In the genomic region with DNA sequence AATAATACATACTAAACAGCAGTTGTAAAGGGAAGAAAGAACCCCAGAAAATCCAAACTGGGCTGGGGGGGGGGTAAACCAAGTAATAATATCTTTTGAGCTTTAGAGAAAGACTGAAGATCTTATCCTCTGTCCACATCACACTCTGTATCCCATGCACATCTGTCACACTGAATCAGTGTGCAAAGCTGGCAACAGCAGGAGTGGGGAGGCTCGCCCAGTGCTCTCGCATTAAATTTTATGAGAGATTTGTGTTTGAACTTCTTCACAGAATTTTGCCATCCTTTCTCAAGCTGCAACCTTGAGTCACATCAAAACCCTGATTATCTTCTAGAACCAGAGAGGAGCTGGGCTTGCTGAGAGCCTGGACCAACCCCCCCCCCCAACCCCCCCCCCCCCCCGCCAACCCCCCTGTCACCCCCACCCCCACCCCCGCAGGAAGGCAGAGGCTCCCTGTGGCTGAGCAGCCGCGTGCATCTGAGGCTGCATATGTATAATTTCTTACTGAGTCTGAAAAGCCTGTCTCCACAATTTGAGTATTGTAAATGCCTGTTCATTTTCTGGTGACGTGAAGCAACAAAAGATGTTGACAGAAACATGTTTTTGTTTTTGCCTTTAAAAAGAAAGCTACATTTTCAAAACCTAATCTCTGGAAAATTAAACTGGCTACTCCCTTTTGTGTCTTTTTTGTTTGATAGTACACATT, we compare ENCODE assay signal across 25 mouse cellular contexts. TPM values are rescaled to one million over a fixed set of nuclear protein-coding genes. Genes with fewer than 3 reads are reported as not detected.
DNase-seq lines count a peak whose midpoint lies in the region; ATAC-seq and TF ChIP-seq lines count a peak whose summit lies in the region.
"Had no signal": no experiment of that assay in that cellular context is flagged by ENCODE, and none has a peak within 500 bp of the region (broad histone marks: within the 10 kb centered on the region; RNA-seq: fewer than 3 reads in every experiment).

No protein-coding gene starts in this region.

- DNase-seq in forebrain, postnatal 0 days = no peak
- no peak for DNase-seq in forebrain, embryonic 10.5 days (ENCODE audit: extremely low spot score, low spot score)
- DNase-seq in midbrain, embryonic 10.5 days (ENCODE audit: low spot score) = no peak
- peak; percentile 31 for DNase-seq in hindbrain, embryonic 14.5 days (ENCODE audit: low spot score)
- peak; percentile 42 for DNase-seq in hindbrain, postnatal 0 days (ENCODE audit: low spot score)
- DNase-seq in spleen, postnatal 14 days (ENCODE audit: low spot score in 2 of 2) = no peak
- DNase-seq: B cell, adult 2 months; cerebellum, adult 11-12 months; gastrocnemius, postnatal 10 days; heart, postnatal 14 days; kidney, adult 11 months; kidney, postnatal 4 days; layer of hippocampus, adult 9-11 months; liver; lung, postnatal 4 days; right cerebral cortex, postnatal 14 days had no signal

- no peaks in the 10 kb centered on the region for H3K36me3 ChIP-seq in forebrain, postnatal 0 days (ENCODE audit: insufficient read depth)
- no peaks in the 10 kb centered on the region for H3K36me3 ChIP-seq in forebrain, embryonic 10.5 days (replicated peaks)
- no peaks in the 10 kb centered on the region for H3K36me3 ChIP-seq in midbrain, embryonic 13.5 days
- no peaks in the 10 kb centered on the region for H3K36me3 ChIP-seq in midbrain, embryonic 10.5 days
- H3K36me3 ChIP-seq in hindbrain, embryonic 14.5 days (replicated peaks; ENCODE audit: control insufficient read depth, insufficient read depth) = no peaks in the 10 kb centered on the region
- H3K36me3 ChIP-seq in hindbrain, postnatal 0 days (ENCODE audit: insufficient read depth, low read length) = no peaks in the 10 kb centered on the region
- H3K36me3 ChIP-seq: embryonic facial prominence, embryonic 12.5 days; G1E; heart, embryonic 13.5 days; limb, embryonic 10.5 days; liver, embryonic 15.5 days; lung, embryonic 15.5 days had no signal

- H3K27me3 ChIP-seq in forebrain, postnatal 0 days (ENCODE audit: insufficient read depth, low read length) = no peaks in the 10 kb centered on the region
- H3K27me3 ChIP-seq in forebrain, embryonic 10.5 days (ENCODE audit: poor library complexity, severe bottlenecking) = no peaks in the 10 kb centered on the region
- H3K27me3 ChIP-seq in midbrain, embryonic 13.5 days = no peaks in the 10 kb centered on the region
- H3K27me3 ChIP-seq in midbrain, embryonic 10.5 days (ENCODE audit: low read depth, poor library complexity, severe bottlenecking) = no peaks in the 10 kb centered on the region
- no peaks in the 10 kb centered on the region for H3K27me3 ChIP-seq in hindbrain, embryonic 14.5 days (ENCODE audit: control insufficient read depth, insufficient read depth, low read length)
- no peaks in the 10 kb centered on the region for H3K27me3 ChIP-seq in hindbrain, postnatal 0 days (ENCODE audit: insufficient read depth, low read length)
- H3K27me3 ChIP-seq: CH12.LX; embryonic facial prominence, embryonic 12.5 days; heart, embryonic 13.5 days; liver, embryonic 15.5 days; lung, embryonic 15.5 days; Patski had no signal

- H3K4me1 ChIP-seq in forebrain, postnatal 0 days (ENCODE audit: insufficient read depth) = no peaks in the 10 kb centered on the region
- peaks cover 4% of the 10 kb centered on the region for H3K4me1 ChIP-seq in forebrain, embryonic 10.5 days
- peaks cover 11% of the 10 kb centered on the region for H3K4me1 ChIP-seq in midbrain, embryonic 13.5 days (replicated peaks)
- peaks cover 18% of the 10 kb centered on the region for H3K4me1 ChIP-seq in midbrain, embryonic 10.5 days
- no peaks in the 10 kb centered on the region for H3K4me1 ChIP-seq in hindbrain, embryonic 14.5 days (replicated peaks; ENCODE audit: control insufficient read depth, insufficient read depth, low read length)
- no peaks in the 10 kb centered on the region for H3K4me1 ChIP-seq in hindbrain, postnatal 0 days (ENCODE audit: insufficient read depth, low read length)
- H3K4me1 ChIP-seq: limb, embryonic 10.5 days; liver, embryonic 15.5 days; lung, embryonic 15.5 days had no signal

- WGBS in forebrain, postnatal 0 days = 18% methylated on average over 7 of the region's 7 CpGs
- 59% methylated on average over 7 of the region's 7 CpGs for WGBS in forebrain, embryonic 10.5 days
- WGBS in midbrain, embryonic 13.5 days = 23% methylated on average over 5 of the region's 7 CpGs
- 49% methylated on average over 6 of the region's 7 CpGs for WGBS in midbrain, embryonic 10.5 days
- WGBS in hindbrain, embryonic 14.5 days = 24% methylated on average over 6 of the region's 7 CpGs
- 11% methylated on average over 7 of the region's 7 CpGs for WGBS in hindbrain, postnatal 0 days

- no peak overlapping the region for H3K9ac ChIP-seq in forebrain, postnatal 0 days
- H3K9ac ChIP-seq in midbrain, embryonic 13.5 days (replicated peaks) = no peak overlapping the region
- no peak overlapping the region for H3K9ac ChIP-seq in hindbrain, embryonic 14.5 days
- H3K9ac ChIP-seq in hindbrain, postnatal 0 days (replicated peaks; ENCODE audit: low read length) = no peak overlapping the region
- H3K9ac ChIP-seq: embryonic facial prominence, embryonic 12.5 days; heart, embryonic 13.5 days; liver, embryonic 15.5 days; lung, embryonic 15.5 days had no signal

- ATAC-seq in forebrain, postnatal 0 days = peak; percentile 58; the same call in 1 of the 2 replicates
- peak; percentile 50; the same call in 1 of the 2 replicates for ATAC-seq in midbrain, embryonic 13.5 days
- ATAC-seq in hindbrain, embryonic 14.5 days (ENCODE audit: low FRiP score) = no peak
- no peak for ATAC-seq in hindbrain, postnatal 0 days
- ATAC-seq: Patski had no signal

- TF ChIP-seq CTCF in forebrain, postnatal 0 days (IDR thresholded peaks at IDR 0.05; ENCODE audit: low read depth) = no peak
- TF ChIP-seq CTCF in hindbrain, postnatal 0 days (IDR thresholded peaks at IDR 0.05; ENCODE audit: low read depth) = no peak

- no peak overlapping the region for H3K4me3 ChIP-seq in forebrain, postnatal 0 days (ENCODE audit: low read depth, low read length)
- H3K4me3 ChIP-seq in forebrain, embryonic 10.5 days = no peak overlapping the region
- H3K4me3 ChIP-seq in midbrain, embryonic 13.5 days (replicated peaks) = no peak overlapping the region
- no peak overlapping the region for H3K4me3 ChIP-seq in midbrain, embryonic 10.5 days
- H3K4me3 ChIP-seq in hindbrain, embryonic 14.5 days (replicated peaks; ENCODE audit: low read length) = no peak overlapping the region
- no peak overlapping the region for H3K4me3 ChIP-seq in hindbrain, postnatal 0 days (ENCODE audit: low read length)
- H3K4me3 ChIP-seq: embryonic facial prominence, embryonic 12.5 days; heart, embryonic 13.5 days; limb, embryonic 10.5 days; liver, embryonic 15.5 days; lung, embryonic 15.5 days had no signal

- H3K4me2 ChIP-seq in forebrain, postnatal 0 days (ENCODE audit: low read depth) = no peak overlapping the region
- no peak overlapping the region for H3K4me2 ChIP-seq in midbrain, embryonic 13.5 days (replicated peaks)
- H3K4me2 ChIP-seq in hindbrain, embryonic 14.5 days (replicated peaks) = no peak overlapping the region
- H3K4me2 ChIP-seq in hindbrain, postnatal 0 days (ENCODE audit: low read depth, low read length) = peak overlapping the region; percentile 25; the same call in 1 of the 2 replicates
- H3K4me2 ChIP-seq: embryonic facial prominence, embryonic 12.5 days; heart, embryonic 13.5 days; liver, embryonic 15.5 days; lung, embryonic 15.5 days had no signal

- peak overlapping the region; percentile 50 for H3K27ac ChIP-seq in forebrain, postnatal 0 days (ENCODE audit: low read depth, low read length)
- no peak overlapping the region for H3K27ac ChIP-seq in forebrain, embryonic 10.5 days
- H3K27ac ChIP-seq in midbrain, embryonic 13.5 days = no peak overlapping the region
- no peak overlapping the region for H3K27ac ChIP-seq in midbrain, embryonic 10.5 days (replicated peaks)
- peak overlapping the region; percentile 62; the same call in 1 of the 2 replicates for H3K27ac ChIP-seq in hindbrain, embryonic 14.5 days
- peak overlapping the region; percentile 62 for H3K27ac ChIP-seq in hindbrain, postnatal 0 days
- H3K27ac ChIP-seq: embryonic facial prominence, embryonic 12.5 days; limb, embryonic 10.5 days; liver, embryonic 15.5 days; lung, embryonic 15.5 days had no signal

- H3K9me3 ChIP-seq in forebrain, postnatal 0 days (ENCODE audit: low read length) = no peaks in the 10 kb centered on the region
- H3K9me3 ChIP-seq in forebrain, embryonic 10.5 days = no peaks in the 10 kb centered on the region
- H3K9me3 ChIP-seq in midbrain, embryonic 13.5 days = no peaks in the 10 kb centered on the region
- H3K9me3 ChIP-seq in midbrain, embryonic 10.5 days (replicated peaks) = no peaks in the 10 kb centered on the region
- H3K9me3 ChIP-seq in hindbrain, embryonic 14.5 days (ENCODE audit: control insufficient read depth, low read length) = no peaks in the 10 kb centered on the region
- no peaks in the 10 kb centered on the region for H3K9me3 ChIP-seq in hindbrain, postnatal 0 days (ENCODE audit: low read length)
- H3K9me3 ChIP-seq: embryonic facial prominence, embryonic 12.5 days; heart, embryonic 13.5 days; limb, embryonic 10.5 days; liver, embryonic 15.5 days; lung, embryonic 15.5 days had no signal

RNA-seq across cellular contexts. Expression of a gene that starts 59.0 kb away (rescaled TPM):
- 63.6 and 79.6 TPM in 2 replicates for total RNA-seq in forebrain, postnatal 0 days (2014; rRNA removed)
- 42.4 and 48.7 TPM in 2 replicates for polyA plus RNA-seq in forebrain, postnatal 0 days (2015; fragmentation: Nextera tagmentation; extraction: Ambion mirVana)
- 27.4 and 27.9 TPM in 2 replicates for polyA plus RNA-seq in forebrain, embryonic 10.5 days (2016; fragmentation: Nextera tagmentation; extraction: Ambion mirVana)
- 33.9 and 37.6 TPM in 2 replicates for polyA plus RNA-seq in midbrain, embryonic 13.5 days (2015; fragmentation: Nextera tagmentation; extraction: Ambion mirVana)
- 28.6 and 31.1 TPM in 2 replicates for polyA plus RNA-seq in midbrain, embryonic 10.5 days (2016; fragmentation: Nextera tagmentation; extraction: Ambion mirVana)
- 54.1 and 56.2 TPM in 2 replicates for polyA plus RNA-seq in hindbrain, embryonic 14.5 days (2014; fragmentation: Nextera tagmentation; extraction: Ambion mirVana)
- 65.0 and 73.8 TPM in 2 replicates for total RNA-seq in hindbrain, postnatal 0 days (2014; rRNA removed)
- polyA plus RNA-seq in hindbrain, postnatal 0 days (2015; fragmentation: Nextera tagmentation; extraction: Ambion mirVana) = 40.7 and 45.4 TPM in 2 replicates

Comparison
In these comparisons a context has a peak if more than half of its experiments do, and no peak if none do; other contexts are left out.
1. H3K27ac ChIP-seq: peak in forebrain, postnatal 0 days (single experiment), hindbrain, embryonic 14.5 days (single experiment) and hindbrain, postnatal 0 days (single experiment); none in forebrain, embryonic 10.5 days (single experiment), midbrain, embryonic 13.5 days (single experiment) and midbrain, embryonic 10.5 days (single experiment).
2. ATAC-seq: peak in forebrain, postnatal 0 days (single experiment) and midbrain, embryonic 13.5 days (single experiment); none in hindbrain, embryonic 14.5 days (single experiment) and hindbrain, postnatal 0 days (single experiment).
3. DNase-seq: peak in hindbrain, embryonic 14.5 days (single experiment) and hindbrain, postnatal 0 days (single experiment); none in forebrain, postnatal 0 days (single experiment), forebrain, embryonic 10.5 days (single experiment), midbrain, embryonic 10.5 days (single experiment) and spleen, postnatal 14 days (0 of 2).